Comparison of ENCODE assay signal across 9 mouse cellular contexts in the genomic region with DNA sequence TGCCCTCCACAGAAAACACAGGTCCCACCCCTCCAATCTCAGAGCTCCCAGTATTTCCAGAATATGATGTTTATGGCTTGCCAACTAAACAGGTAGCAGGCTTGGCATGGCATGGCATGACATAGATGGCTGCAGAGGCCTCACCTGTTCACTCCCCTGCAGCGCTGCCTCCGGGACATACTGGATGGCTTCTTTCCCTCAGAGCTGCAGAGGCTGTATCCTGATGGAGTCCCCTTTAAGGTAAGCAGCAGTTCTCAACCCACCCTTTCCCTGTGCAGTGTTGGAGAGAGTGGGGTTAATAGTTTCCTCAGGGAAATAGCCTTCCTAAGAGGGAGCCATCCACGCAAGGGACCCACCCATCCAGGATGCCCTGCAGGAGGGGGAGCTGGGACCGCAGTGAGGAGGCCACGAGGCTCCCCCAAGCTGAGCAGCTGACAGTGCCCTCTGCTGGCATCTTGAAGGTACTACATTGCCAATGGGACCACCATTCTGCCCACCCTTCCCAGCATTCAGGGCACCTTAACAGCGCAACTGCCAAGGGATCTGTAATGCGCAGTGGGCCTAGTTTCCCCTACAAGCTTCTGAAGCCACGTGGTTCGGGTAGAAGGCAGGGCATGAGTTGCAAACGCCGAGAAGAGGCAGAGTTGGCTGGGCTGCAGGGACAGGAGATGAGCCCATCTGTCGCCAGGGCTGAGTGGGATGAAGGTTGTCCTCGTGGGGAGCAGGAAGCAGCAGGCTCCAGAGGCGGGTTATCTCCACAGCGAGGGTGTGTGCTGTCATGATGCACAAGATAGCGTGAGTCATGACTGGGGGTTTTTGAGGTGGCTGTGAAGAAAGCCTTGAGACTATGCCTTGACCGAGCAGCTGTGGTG. TPM values are rescaled to one million over a fixed set of nuclear protein-coding genes. Genes with fewer than 3 reads are reported as not detected.
DNase-seq lines count a peak whose midpoint lies in the region; TF ChIP-seq lines count a peak whose summit lies in the region.
"Had no signal": no experiment of that assay in that cellular context is flagged by ENCODE, and none has a peak within 500 bp of the region (broad histone marks: within the 10 kb centered on the region; RNA-seq: fewer than 3 reads in every experiment).

No protein-coding gene starts in this region.

- TF ChIP-seq CTCF in C2C12 (IDR thresholded peaks at IDR 0.05; ENCODE audit: control insufficient read depth, insufficient read depth, insufficient read length): peak; percentile 85
- TF ChIP-seq CTCF in spleen, adult 2 months (IDR thresholded peaks at IDR 0.05; ENCODE audit: extremely low read depth, insufficient read depth, insufficient read length, insufficient replicate concordance): peak; percentile 97

- H3K36me3 ChIP-seq in C2C12 (ENCODE audit: control insufficient read depth, insufficient read depth): peaks cover 5% of the 10 kb centered on the region
- peaks cover 17% of the 10 kb centered on the region for H3K36me3 ChIP-seq in spleen, adult 2 months (ENCODE audit: control insufficient read depth, insufficient read depth, low read length)

- H3K27me3 ChIP-seq in C2C12 (ENCODE audit: control insufficient read depth, insufficient read depth, insufficient read length): no peaks in the 10 kb centered on the region
- no peaks in the 10 kb centered on the region for H3K27me3 ChIP-seq in spleen, adult 2 months (ENCODE audit: control insufficient read depth, insufficient read depth, low read length)
- H3K27me3 ChIP-seq: limb, embryonic 15.5 days had no signal

- DNase-seq in ES-CJ7 (ENCODE audit: low read depth, low spot score): peak; percentile 81
- peak; percentile 75 to 78 for DNase-seq in cerebellum, postnatal 10 days
- peak; percentile 30 to 32 for DNase-seq in heart, adult 9 months (ENCODE audit: low spot score in 2 of 2)
- peak; percentile 51 to 60 for DNase-seq in layer of hippocampus, postnatal 25 days (ENCODE audit: extremely low spot score in 1 of 2, low spot score in 1 of 2)
- peak; percentile 40 for DNase-seq in lung, postnatal 36 days
- peak in 1 of 2 experiments; percentile 66 for DNase-seq in spleen, adult 2 months (ENCODE audit: low read depth in 1 of 2, low spot score in 2 of 2)
- no peak for DNase-seq in kidney, adult 9 months

- no peak overlapping the region for H3ac ChIP-seq in C2C12 (ENCODE audit: control insufficient read depth, insufficient read length, low read depth)

- no peak overlapping the region for H3K4me3 ChIP-seq in C2C12 (ENCODE audit: insufficient read depth, poor library complexity, severe bottlenecking)
- H3K4me3 ChIP-seq in spleen, adult 2 months (ENCODE audit: extremely low read depth, insufficient read depth, insufficient read length): no peak overlapping the region
- H3K4me3 ChIP-seq: limb, embryonic 15.5 days had no signal

- H3K79me3 ChIP-seq in C2C12 (ENCODE audit: low read depth): peaks cover 8% of the 10 kb centered on the region

- peak overlapping the region; percentile 40 for H3K27ac ChIP-seq in spleen, adult 2 months (ENCODE audit: insufficient read depth, low read length)
- H3K27ac ChIP-seq: limb, embryonic 15.5 days had no signal

- peaks cover 17% of the 10 kb centered on the region for H3K79me2 ChIP-seq in C2C12 (ENCODE audit: control insufficient read depth, insufficient read depth)

- WGBS in spleen, adult 2 months: 16% methylated on average over 17 of the region's 17 CpGs

- no peak for TF ChIP-seq POLR2A in spleen, adult 2 months (IDR thresholded peaks at IDR 0.05; ENCODE audit: low read depth, low read length)

- peaks cover 57% of the 10 kb centered on the region for H3K4me1 ChIP-seq in spleen, adult 2 months (ENCODE audit: control insufficient read depth, insufficient read depth, insufficient read length)

TF ChIP-seq in C2C12, 6 proteins besides CTCF, POLR2A, EP300 and RAD21:
- TF ChIP-seq USF1 (IDR thresholded peaks at IDR 0.05; ENCODE audit: low read depth) (no peak), MYOD1 (IDR thresholded peaks at IDR 0.05; ENCODE audit: control insufficient read depth, insufficient read length, low read depth) (peak; percentile 13), MAX (IDR thresholded peaks at IDR 0.05) (peak; percentile 27), MYOG (IDR thresholded peaks at IDR 0.05; ENCODE audit: control insufficient read depth, extremely low read depth, insufficient read length) (no peak), CEBPB (IDR thresholded peaks at IDR 0.05; ENCODE audit: low read depth) (no peak), FOSL1 (IDR thresholded peaks at IDR 0.05; ENCODE audit: insufficient read depth, low read length, poor library complexity, severe bottlenecking) (no peak)

RNA-seq across cellular contexts. Expression of gene Sh3bgrl3, which starts 4.7 kb away (rescaled TPM):
- polyA plus RNA-seq in C2C12 (2012; fragmentation: generic; extraction: Trizol): 375 TPM
- total RNA-seq in layer of hippocampus, postnatal 25 days (2021): 100 to 1,000 TPM; 281 to 297 TPM
- 1,465 and 2,211 TPM in 2 replicates for polyA plus RNA-seq in spleen, adult 2 months (2012; rRNA removed)

RNA-seq across cellular contexts. Expression of gene Ubxn11, which starts 21.5 kb away (rescaled TPM):
- 0.80 TPM for polyA plus RNA-seq in C2C12 (2012; fragmentation: generic; extraction: Trizol)
- 10 to 100 TPM; 24.0 to 32.1 TPM for total RNA-seq in layer of hippocampus, postnatal 25 days (2021)
- 33.7 and 43.0 TPM in 2 replicates for polyA plus RNA-seq in spleen, adult 2 months (2012; rRNA removed)

RNA-seq across cellular contexts. Expression of gene Cd52, which starts 29.0 kb away (rescaled TPM):
- not detected for polyA plus RNA-seq in C2C12 (2012; fragmentation: generic; extraction: Trizol)
- total RNA-seq in layer of hippocampus, postnatal 25 days (2021): 1 to 10 TPM; 1.6 TPM
- 400 and 461 TPM in 2 replicates for polyA plus RNA-seq in spleen, adult 2 months (2012; rRNA removed)

Comparison
In these comparisons a context has a peak if more than half of its experiments do, and no peak if none do; other contexts are left out.
1. RNA of gene Ubxn11, which starts 21.5 kb away (polyA plus RNA-seq): 33.7 to 43.0 TPM in spleen, adult 2 months; 0.80 TPM in C2C12 (single experiment); every median in the first group is over 10 times any median in the second.
2. RNA of gene Cd52, which starts 29.0 kb away (polyA plus RNA-seq): 400 to 461 TPM in spleen, adult 2 months; not detected in C2C12 (single experiment); every median in the first group is over 100 times any median in the second.